Mouse (Mus musculus) kidney, embryonic 15.5 days (tissue): ENCODE data around the gene Ccdc151. TPM values are rescaled to one million over a fixed set of nuclear protein-coding genes. Genes with fewer than 3 reads are reported as not detected.

Experiments
- ATAC-seq: fragments of 200-750 bp; cut with Nextera tagmentation; replicated peaks from 2 replicates; pipeline ENCODE4 v1.8.0; 2017; ENCODE audit warnings: moderate TSS enrichment; ENCODE audit not compliant: low FRiP score
- H3K27ac ChIP-seq: fragments of 300-500 bp; sonication (generic); 2 replicates; pipeline ENCODE4 v1.5.1; 2015; ENCODE audit warnings: mild to moderate bottlenecking, inconsistent platforms
- H3K27me3 ChIP-seq: fragments of 300-500 bp; sonication (generic); 2 replicates; pipeline ENCODE4 v1.6.1; 2015; ENCODE audit warnings: inconsistent platforms
- H3K36me3 ChIP-seq: fragments of 300-500 bp; sonication (generic); 2 replicates; pipeline ENCODE4 v1.6.1; 2015; ENCODE audit warnings: inconsistent platforms
- H3K4me1 ChIP-seq: fragments of 300-500 bp; sonication (generic); 2 replicates; pipeline ENCODE4 v1.6.1; 2015; ENCODE audit warnings: inconsistent platforms
- H3K4me2 ChIP-seq: fragments of 300-500 bp; sonication (generic); 2 replicates; pipeline ENCODE4 v1.6.1; 2015; ENCODE audit warnings: moderate library complexity, mild to moderate bottlenecking, inconsistent platforms
- H3K4me3 ChIP-seq: fragments of 300-500 bp; sonication (generic); replicated peaks from 2 replicates; pipeline ENCODE4 v1.5.1; 2015; ENCODE audit warnings: mild to moderate bottlenecking, inconsistent platforms
- H3K9ac ChIP-seq: fragments of 300-500 bp; sonication (generic); 2 replicates; pipeline ENCODE4 v1.6.1; 2015; ENCODE audit warnings: mild to moderate bottlenecking, inconsistent platforms
- H3K9me3 ChIP-seq: fragments of 300-500 bp; sonication (generic); replicated peaks from 2 replicates; pipeline ENCODE4 v1.6.1; 2016; ENCODE audit warnings: inconsistent platforms
- WGBS: fragments of 180-500 bp; shearing (Covaris S2); methylation state at CpG from one replicate; pipeline ENCODE4 v1.1.7; 2015; ENCODE audit warnings: mixed read lengths; 5-methylcytosine and 5-hydroxymethylcytosine counted together
- polyA plus RNA-seq: library from polyadenylated mRNA; unstranded; fragments of >200 nt; fragmentation: Nextera tagmentation; extraction: Ambion mirVana; gene quantifications from 2 replicates; pipeline ENCODE4 v1.2.1, GENCODE M21; 2015

Gene Ccdc151
- polyA plus RNA-seq, 1 experiment from 2014 or later, result 1.6 TPM

DNA sequence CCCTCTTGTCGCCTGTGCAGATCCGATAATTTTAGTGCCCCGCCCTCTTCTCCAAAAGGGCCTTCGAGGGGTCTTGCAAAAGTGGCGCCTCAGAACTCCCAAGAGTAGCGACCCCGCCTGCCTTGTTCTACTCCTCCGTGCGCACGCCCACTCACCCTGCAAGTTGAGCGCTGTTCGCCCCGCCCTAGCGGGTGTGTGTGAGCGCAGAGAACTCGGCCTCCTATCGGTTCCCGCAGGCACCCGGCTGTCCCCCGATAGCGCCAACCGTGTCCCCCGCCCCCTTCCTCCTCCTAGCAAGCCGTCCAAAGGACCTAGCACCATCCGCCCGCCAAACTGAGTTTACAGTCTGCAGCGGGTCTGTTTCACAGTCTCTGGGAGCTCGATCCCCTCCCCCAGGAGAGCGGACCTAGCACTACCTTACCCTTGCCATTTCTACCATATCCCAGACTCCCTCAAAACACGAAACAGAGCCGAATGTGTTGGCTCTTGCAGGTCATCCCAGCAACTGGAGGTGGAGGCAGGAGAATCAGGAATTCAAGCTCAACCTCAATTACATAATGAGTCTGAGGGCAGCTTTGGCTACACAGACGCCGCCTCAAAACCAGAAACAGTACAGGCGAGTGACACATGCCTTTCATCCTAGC lies 39.9 kb downstream of the Ccdc151 start:
- peak overlapping the region; percentile 18 for H3K9ac ChIP-seq
- H3K4me1 ChIP-seq, result peaks cover 49% of the 10 kb centered on the region
- H3K27me3 ChIP-seq, result peaks cover 15% of the 10 kb centered on the region
- H3K9me3 ChIP-seq, result no peaks in the 10 kb centered on the region
- peak overlapping the region; percentile 20; the same call in 1 of the 2 replicates for H3K27ac ChIP-seq
- peak; percentile 85 for ATAC-seq
- 2% methylated on average over 34 of the region's 34 CpGs for WGBS
- H3K4me3 ChIP-seq, result peak overlapping the region; percentile 52
- peak overlapping the region; percentile 90 for H3K4me2 ChIP-seq
- peaks cover 10% of the 10 kb centered on the region for H3K36me3 ChIP-seq

GRCm38 (mm10) chr9:21962010-21962409 lies 40.4 kb downstream of the Ccdc151 start:
- H3K4me3 ChIP-seq, result peak overlapping the region; percentile 52
- H3K9me3 ChIP-seq, result no peaks in the 10 kb centered on the region
- peaks cover 13% of the 10 kb centered on the region for H3K36me3 ChIP-seq
- peak overlapping the region; percentile 90 for H3K4me2 ChIP-seq
- H3K27ac ChIP-seq, result 0 out of 2 replicates have a peak overlapping the region, but pooled peaks have one; percentile 20
- H3K9ac ChIP-seq, result peak overlapping the region; percentile 25; the same call in 1 of the 2 replicates
- no peak for ATAC-seq
- H3K4me1 ChIP-seq, result peaks cover 49% of the 10 kb centered on the region
- 0% methylated on average over 15 of the region's 15 CpGs for WGBS
- H3K27me3 ChIP-seq, result peaks cover 15% of the 10 kb centered on the region

DNA sequence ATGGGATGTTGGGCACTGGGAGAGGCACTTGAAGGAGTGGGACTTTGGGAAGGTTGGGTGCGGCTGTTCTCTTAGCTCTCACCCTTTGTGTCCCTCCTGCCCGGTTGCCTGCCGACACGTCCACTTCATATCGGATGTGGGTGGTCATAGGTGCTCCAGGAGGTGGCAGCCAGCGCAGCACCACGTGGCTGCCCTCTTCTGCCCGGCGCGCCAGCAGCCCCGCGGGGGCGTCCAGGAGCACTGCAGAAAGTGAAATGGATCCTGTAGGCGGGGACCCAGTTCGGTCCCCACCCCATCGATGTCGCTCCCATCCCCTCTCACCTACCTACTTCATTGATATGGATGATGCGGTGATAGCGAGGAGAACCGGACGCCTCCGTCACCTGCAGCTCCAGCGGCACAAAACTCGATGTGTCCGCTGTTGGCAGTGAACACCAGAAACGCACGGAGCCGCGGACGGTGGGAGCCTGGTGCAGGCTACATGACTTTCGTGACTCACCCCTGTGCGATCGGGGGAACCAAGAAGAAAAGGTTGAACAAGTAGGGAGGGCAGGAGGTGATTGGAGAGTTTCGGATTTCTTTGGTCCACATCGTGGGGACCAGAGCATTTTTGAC lies 41.0 kb downstream of the Ccdc151 start:
- no peak for ATAC-seq
- peaks cover 13% of the 10 kb centered on the region for H3K36me3 ChIP-seq
- H3K9me3 ChIP-seq, result no peaks in the 10 kb centered on the region
- peak overlapping the region; percentile 90 for H3K4me2 ChIP-seq
- peaks cover 53% of the 10 kb centered on the region for H3K4me1 ChIP-seq
- H3K9ac ChIP-seq, result peak overlapping the region; percentile 25; the same call in 1 of the 2 replicates
- peaks cover 15% of the 10 kb centered on the region for H3K27me3 ChIP-seq
- H3K27ac ChIP-seq, result no peak overlapping the region
- WGBS, result 2% methylated on average over 35 of the region's 35 CpGs
- H3K4me3 ChIP-seq, result peak overlapping the region; percentile 52

GRCm38 (mm10) chr9:21960558-21961208 lies 41.8 kb downstream of the Ccdc151 start:
- Histone ChIP-seq H3K27me3 (peaks cover 15% of the 10 kb centered on the region), H3K4me2 (peak overlapping the region; percentile 90), H3K36me3 (peaks cover 13% of the 10 kb centered on the region), H3K4me1 (peaks cover 56% of the 10 kb centered on the region), H3K9ac (no peak overlapping the region), H3K9me3 (no peaks in the 10 kb centered on the region), H3K27ac (peak overlapping the region; percentile 56), H3K4me3 (peak overlapping the region; percentile 52)
- ATAC-seq, result no peak
- 13% methylated on average over 26 of the region's 26 CpGs for WGBS

- peak overlapping the region; percentile 90 for H3K4me2 ChIP-seq
- no peaks in the 10 kb centered on the region for H3K9me3 ChIP-seq
- 38% methylated on average over 9 of the region's 9 CpGs for WGBS
- peak overlapping the region; percentile 52; the same call in 1 of the 2 replicates for H3K4me3 ChIP-seq
- peaks cover 15% of the 10 kb centered on the region for H3K27me3 ChIP-seq
- peak overlapping the region; percentile 56 for H3K27ac ChIP-seq
- no peak overlapping the region for H3K9ac ChIP-seq
- ATAC-seq, result no peak
- H3K36me3 ChIP-seq, result peaks cover 13% of the 10 kb centered on the region
- H3K4me1 ChIP-seq, result peaks cover 56% of the 10 kb centered on the region
These were observed 42.3 kb downstream of the Ccdc151 start for GRCm38 (mm10) chr9:21960135-21960534.

DNA sequence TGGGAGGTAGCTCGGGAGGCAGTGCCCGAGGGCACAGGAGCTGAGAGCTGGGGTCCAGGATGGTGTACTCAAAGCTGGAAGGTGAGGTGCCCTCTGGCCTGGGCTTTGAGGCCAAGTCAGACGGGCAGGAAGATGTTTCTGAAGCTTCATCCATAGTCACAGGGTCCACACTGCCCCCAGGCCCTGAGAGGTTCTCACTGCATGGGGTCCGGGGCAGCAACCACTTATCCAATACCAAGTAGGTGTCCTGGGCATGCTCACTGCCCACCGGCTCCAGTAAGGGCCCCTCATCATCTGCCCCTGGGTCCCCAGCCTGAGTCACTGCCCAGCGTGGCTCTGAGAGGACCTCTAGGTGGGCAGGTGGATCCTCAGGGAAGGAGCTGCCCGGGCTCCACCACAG lies 43.2 kb downstream of the Ccdc151 start:
- Histone ChIP-seq H3K4me3 (no peak overlapping the region), H3K4me1 (peaks cover 56% of the 10 kb centered on the region), H3K4me2 (no peak overlapping the region), H3K27me3 (peaks cover 15% of the 10 kb centered on the region), H3K9ac (no peak overlapping the region), H3K27ac (peak overlapping the region; percentile 10; the same call in 1 of the 2 replicates), H3K36me3 (peaks cover 13% of the 10 kb centered on the region), H3K9me3 (no peaks in the 10 kb centered on the region)
- no peak for ATAC-seq
- WGBS, result 87% methylated on average over 7 of the region's 7 CpGs

- Histone ChIP-seq H3K27me3 (peaks cover 15% of the 10 kb centered on the region), H3K4me3 (no peak overlapping the region), H3K9ac (no peak overlapping the region), H3K4me2 (no peak overlapping the region), H3K9me3 (no peaks in the 10 kb centered on the region), H3K36me3 (peaks cover 13% of the 10 kb centered on the region), H3K27ac (no peak overlapping the region), H3K4me1 (peaks cover 50% of the 10 kb centered on the region)
- no peak for ATAC-seq
- 78% methylated on average over 5 of the region's 5 CpGs for WGBS
These were observed 44.1 kb downstream of the Ccdc151 start for GRCm38 (mm10) chr9:21958372-21958771.

DNA sequence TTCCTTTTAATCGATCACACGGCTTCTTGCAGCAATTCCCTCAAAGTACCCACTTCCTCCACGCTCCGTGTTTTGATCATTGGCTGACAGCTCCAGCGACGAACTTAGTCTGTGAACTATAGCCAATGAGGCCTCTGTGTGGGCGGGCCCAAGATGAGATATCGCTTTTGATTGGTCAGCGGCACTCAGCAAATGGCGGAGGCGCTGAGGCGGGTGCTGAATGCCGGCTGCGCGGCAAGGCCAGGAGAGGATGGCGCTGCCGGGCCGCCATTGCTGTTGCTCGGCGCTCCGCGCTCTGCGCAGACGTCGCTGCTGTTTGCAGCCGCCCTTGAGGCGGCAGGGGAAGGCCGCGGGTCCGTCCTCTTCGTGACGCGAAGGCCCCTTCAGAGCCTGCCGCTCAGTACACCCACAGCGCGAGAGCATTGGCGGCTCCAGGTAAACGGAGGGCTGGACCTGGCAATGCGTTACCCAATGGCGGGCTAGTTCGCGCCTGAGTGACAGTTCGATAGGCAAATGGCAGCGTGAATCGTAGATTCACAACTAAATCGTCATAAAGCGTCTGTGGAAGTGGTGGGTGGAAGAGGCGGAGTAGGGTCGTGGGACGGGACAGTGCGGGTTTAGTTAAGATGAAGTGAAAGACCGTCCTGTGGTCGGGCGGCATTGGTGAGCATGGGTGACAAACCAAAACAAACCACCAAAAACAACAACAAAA lies 46.7 kb downstream of the Ccdc151 start, which contains the start of gene Swsap1:
Swsap1 (plus strand) TSS at position 186 of the 712 bp plus-strand sequence.
- under 1% methylated on average over 54 of the region's 54 CpGs for WGBS
- H3K4me2 ChIP-seq, result peak within 1 kb of the TSS; percentile 77
- H3K9me3 ChIP-seq, result 0 out of 2 replicates have a peak, but pooled peaks cover 4% of the 10 kb centered on the region
- H3K4me3 ChIP-seq, result peak within 1 kb of the TSS; percentile 65
- peak; percentile 98 for ATAC-seq
- H3K27me3 ChIP-seq, result peaks cover 4% of the 10 kb centered on the region
- peaks cover 13% of the 10 kb centered on the region for H3K36me3 ChIP-seq
- peak within 1 kb of the TSS; percentile 71 for H3K9ac ChIP-seq
- H3K4me1 ChIP-seq, result peaks cover 23% of the 10 kb centered on the region
- H3K27ac ChIP-seq, result peak within 1 kb of the TSS; percentile 92

- peaks cover 18% of the 10 kb centered on the region for H3K4me1 ChIP-seq
- H3K4me3 ChIP-seq, result peak overlapping the region; percentile 65
- H3K9ac ChIP-seq, result peak overlapping the region; percentile 71
- peaks cover 13% of the 10 kb centered on the region for H3K36me3 ChIP-seq
- WGBS, result 3% methylated on average over 18 of the region's 18 CpGs
- peak overlapping the region; percentile 92 for H3K27ac ChIP-seq
- peak overlapping the region; percentile 77 for H3K4me2 ChIP-seq
- H3K27me3 ChIP-seq, result no peaks in the 10 kb centered on the region
- peak; percentile 76 for ATAC-seq
- H3K9me3 ChIP-seq, result 0 out of 2 replicates have a peak, but pooled peaks cover 4% of the 10 kb centered on the region
These were observed 47.2 kb downstream of the Ccdc151 start for GRCm38 (mm10) chr9:21955225-21955569.

DNA sequence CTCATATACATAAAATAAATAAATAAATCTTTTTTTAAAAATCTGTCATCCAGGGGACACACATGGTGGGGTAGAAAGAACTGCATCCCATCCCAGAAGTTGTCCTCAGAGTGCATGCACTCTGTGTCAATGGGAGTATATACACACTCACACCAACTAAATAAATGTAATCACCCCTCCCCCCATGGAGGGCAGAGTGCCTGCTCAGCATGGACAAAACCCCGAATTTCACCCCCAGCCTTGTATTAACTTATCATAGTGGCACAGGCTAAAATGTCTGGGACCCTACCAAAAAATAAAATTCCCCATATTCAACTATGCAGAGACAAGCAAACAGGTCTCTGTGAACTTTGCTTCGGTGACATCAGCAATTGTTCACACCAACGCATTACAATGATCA lies 47.8 kb downstream of the Ccdc151 start:
- no peak for ATAC-seq
- Histone ChIP-seq H3K4me2 (peak overlapping the region; percentile 77; the same call in 1 of the 2 replicates), H3K36me3 (peaks cover 12% of the 10 kb centered on the region), H3K27me3 (no peaks in the 10 kb centered on the region), H3K9ac (no peak overlapping the region), H3K4me1 (peaks cover 12% of the 10 kb centered on the region), H3K9me3 (0 out of 2 replicates have a peak, but pooled peaks cover 4% of the 10 kb centered on the region), H3K27ac (no peak overlapping the region), H3K4me3 (no peak overlapping the region)
- WGBS, result 78% methylated on average over 3 of the region's 3 CpGs

DNA sequence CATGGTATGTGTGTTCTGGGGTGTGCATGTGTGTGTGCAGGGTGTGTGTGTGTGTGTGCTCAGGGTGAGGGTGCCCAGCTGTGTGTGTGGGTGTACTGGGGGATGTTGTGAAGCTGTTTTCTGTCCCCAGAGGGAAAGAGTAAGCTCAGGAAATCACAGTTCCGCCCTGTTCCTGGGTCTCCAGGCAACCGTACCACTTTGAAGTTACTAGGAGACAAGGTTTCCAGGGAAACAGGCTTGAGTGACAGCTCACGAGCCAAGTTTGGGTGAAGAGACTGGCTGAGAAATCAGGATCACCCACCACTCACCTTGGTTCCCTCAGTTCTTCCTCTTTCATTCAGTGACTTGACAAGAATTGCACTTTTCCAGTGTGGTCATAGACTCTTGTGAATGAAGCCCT lies 48.8 kb downstream of the Ccdc151 start:
- Histone ChIP-seq H3K4me2 (no peak overlapping the region), H3K27ac (no peak overlapping the region), H3K4me3 (no peak overlapping the region), H3K36me3 (peaks cover 11% of the 10 kb centered on the region; the same call in 1 of the 2 replicates), H3K9me3 (0 out of 2 replicates have a peak, but pooled peaks cover 4% of the 10 kb centered on the region), H3K27me3 (0 out of 2 replicates have a peak, but pooled peaks cover under 1% of the 10 kb centered on the region), H3K4me1 (peaks cover 7% of the 10 kb centered on the region), H3K9ac (no peak overlapping the region)
- 22% methylated on average over 3 of the region's 3 CpGs for WGBS
- ATAC-seq, result no peak
